Mouse (Mus musculus): ENCODE measurements at regions not wholly inside any gene's neighbourhood (a gene's known extent, or its start where the extent isn't known, plus 50 kb on each side); places are given as distances from the start of the nearest gene placed in this dataset.

- H3K4me1 ChIP-seq (ENCODE audit: insufficient read depth), result no peaks in the 10 kb centered on the region
- H3K36me3 ChIP-seq (ENCODE audit: insufficient read depth), result no peaks in the 10 kb centered on the region
- no peaks in the 10 kb centered on the region for H3K9me3 ChIP-seq (ENCODE audit: low read depth, low read length)
- ATAC-seq (ENCODE audit: insufficient read depth) (no peak), DNase-seq (peak; percentile 50)
- no peak overlapping the region for H3K4me3 ChIP-seq (ENCODE audit: low read depth, low read length)
- no peak for TF ChIP-seq CTCF (IDR thresholded peaks at IDR 0.05; ENCODE audit: low read depth)
- H3K9ac ChIP-seq, result no peak overlapping the region
- no peaks in the 10 kb centered on the region for H3K27me3 ChIP-seq (ENCODE audit: insufficient read depth, low read length)
- H3K27ac ChIP-seq (ENCODE audit: low read depth), result no peak overlapping the region
- H3K4me2 ChIP-seq, result peak overlapping the region; percentile 28; the same call in 1 of the 2 replicates
- 17% methylated on average over 16 of the region's 16 CpGs for WGBS
Observed at GRCm38 (mm10) chr13:48717036-48717435, 54.2 kb downstream of the Barx1 start.

GRCm38 (mm10) chr13:48717451-48717850 is 54.7 kb downstream of the Barx1 start:
- H3K4me3 ChIP-seq (ENCODE audit: low read depth, low read length), result no peak overlapping the region
- H3K27ac ChIP-seq (ENCODE audit: low read depth), result no peak overlapping the region
- TF ChIP-seq CTCF (IDR thresholded peaks at IDR 0.05; ENCODE audit: low read depth), result no peak
- 56% methylated on average over 10 of the region's 10 CpGs for WGBS
- no peaks in the 10 kb centered on the region for H3K4me1 ChIP-seq (ENCODE audit: insufficient read depth)
- ATAC-seq (ENCODE audit: insufficient read depth), result no peak
- H3K4me2 ChIP-seq, result no peak overlapping the region
- H3K36me3 ChIP-seq (ENCODE audit: insufficient read depth), result no peaks in the 10 kb centered on the region
- H3K9ac ChIP-seq, result no peak overlapping the region
- DNase-seq, result no peak
- no peaks in the 10 kb centered on the region for H3K9me3 ChIP-seq (ENCODE audit: low read depth, low read length)
- H3K27me3 ChIP-seq (ENCODE audit: insufficient read depth, low read length), result no peaks in the 10 kb centered on the region

- H3K9me3 ChIP-seq (ENCODE audit: low read depth, low read length), result no peaks in the 10 kb centered on the region
- 35% methylated on average over 8 of the region's 8 CpGs for WGBS
- H3K4me1 ChIP-seq (ENCODE audit: insufficient read depth), result no peaks in the 10 kb centered on the region
- ATAC-seq (ENCODE audit: insufficient read depth), result no peak
- no peak overlapping the region for H3K9ac ChIP-seq
- no peak overlapping the region for H3K4me2 ChIP-seq
- no peak overlapping the region for H3K4me3 ChIP-seq (ENCODE audit: low read depth, low read length)
- no peaks in the 10 kb centered on the region for H3K36me3 ChIP-seq (ENCODE audit: insufficient read depth)
- DNase-seq, result no peak
- no peak for TF ChIP-seq CTCF (IDR thresholded peaks at IDR 0.05; ENCODE audit: low read depth)
- H3K27ac ChIP-seq (ENCODE audit: low read depth), result no peak overlapping the region
- 0 out of 2 replicates have a peak, but pooled peaks cover 3% of the 10 kb centered on the region for H3K27me3 ChIP-seq (ENCODE audit: insufficient read depth, low read length)
Observed at GRCm38 (mm10) chr13:48723676-48724075, 60.9 kb downstream of the Barx1 start.

- Histone ChIP-seq H3K36me3 (ENCODE audit: insufficient read depth) (no peaks in the 10 kb centered on the region), H3K4me1 (ENCODE audit: insufficient read depth) (peaks cover 7% of the 10 kb centered on the region), H3K4me2 (no peak overlapping the region), H3K9me3 (ENCODE audit: low read depth, low read length) (no peaks in the 10 kb centered on the region), H3K4me3 (ENCODE audit: low read depth, low read length) (no peak overlapping the region), H3K27ac (ENCODE audit: low read depth) (no peak overlapping the region), H3K9ac (no peak overlapping the region), H3K27me3 (ENCODE audit: insufficient read depth, low read length) (peaks cover 26% of the 10 kb centered on the region)
- ATAC-seq (ENCODE audit: insufficient read depth), result no peak
- peak; percentile 52 for DNase-seq
- 36% methylated on average over 4 of the region's 4 CpGs for WGBS
- peak; percentile 56 for TF ChIP-seq CTCF (IDR thresholded peaks at IDR 0.05; ENCODE audit: low read depth)
Observed at GRCm38 (mm10) chr13:48726430-48726829, 63.6 kb downstream of the Barx1 start.

- no peaks in the 10 kb centered on the region for H3K36me3 ChIP-seq (ENCODE audit: insufficient read depth)
- peaks cover 16% of the 10 kb centered on the region for H3K4me1 ChIP-seq (ENCODE audit: insufficient read depth)
- peak overlapping the region; percentile 62 for H3K4me2 ChIP-seq
- no peak overlapping the region for H3K27ac ChIP-seq (ENCODE audit: low read depth)
- peak; percentile 67 for ATAC-seq (ENCODE audit: insufficient read depth)
- H3K27me3 ChIP-seq (ENCODE audit: insufficient read depth, low read length), result peaks cover 54% of the 10 kb centered on the region
- DNase-seq, result peak; percentile 78
- WGBS, result under 1% methylated on average over 47 of the region's 51 CpGs
- H3K9ac ChIP-seq, result peak overlapping the region; percentile 23; the same call in 1 of the 2 replicates
- peak; percentile 26 for TF ChIP-seq CTCF (IDR thresholded peaks at IDR 0.05; ENCODE audit: low read depth)
- no peaks in the 10 kb centered on the region for H3K9me3 ChIP-seq (ENCODE audit: low read depth, low read length)
- peak overlapping the region; percentile 30 for H3K4me3 ChIP-seq (ENCODE audit: low read depth, low read length)
Observed at GRCm38 (mm10) chr13:48731046-48731996, 68.5 kb downstream of the Barx1 start.

- DNase-seq (peak; percentile 63), ATAC-seq (ENCODE audit: insufficient read depth) (no peak; the same call in 1 of the 2 replicates)
- 2% methylated on average over 29 of the region's 29 CpGs for WGBS
- TF ChIP-seq CTCF (IDR thresholded peaks at IDR 0.05; ENCODE audit: low read depth), result peak; percentile 77
- H3K4me3 ChIP-seq (ENCODE audit: low read depth, low read length), result 0 out of 2 replicates have a peak overlapping the region, but pooled peaks have one; percentile 9
- peaks cover 54% of the 10 kb centered on the region for H3K27me3 ChIP-seq (ENCODE audit: insufficient read depth, low read length)
- H3K9me3 ChIP-seq (ENCODE audit: low read depth, low read length), result no peaks in the 10 kb centered on the region
- H3K4me2 ChIP-seq, result peak overlapping the region; percentile 62
- H3K4me1 ChIP-seq (ENCODE audit: insufficient read depth), result peaks cover 16% of the 10 kb centered on the region
- H3K9ac ChIP-seq, result no peak overlapping the region
- H3K27ac ChIP-seq (ENCODE audit: low read depth), result no peak overlapping the region
- H3K36me3 ChIP-seq (ENCODE audit: insufficient read depth), result no peaks in the 10 kb centered on the region
Observed at GRCm38 (mm10) chr13:48732168-48732841, 69.5 kb downstream of the Barx1 start.

- no peak overlapping the region for H3K4me3 ChIP-seq (ENCODE audit: low read depth, low read length)
- H3K9me3 ChIP-seq (ENCODE audit: low read depth, low read length), result no peaks in the 10 kb centered on the region
- H3K27ac ChIP-seq (ENCODE audit: low read depth), result no peak overlapping the region
- no peak for ATAC-seq (ENCODE audit: insufficient read depth)
- H3K4me2 ChIP-seq, result no peak overlapping the region
- H3K4me1 ChIP-seq (ENCODE audit: insufficient read depth), result peaks cover 11% of the 10 kb centered on the region
- peaks cover 45% of the 10 kb centered on the region for H3K27me3 ChIP-seq (ENCODE audit: insufficient read depth, low read length)
- WGBS, result 48% methylated on average over 9 of the region's 9 CpGs
- no peak for TF ChIP-seq CTCF (IDR thresholded peaks at IDR 0.05; ENCODE audit: low read depth)
- no peak overlapping the region for H3K9ac ChIP-seq
- no peaks in the 10 kb centered on the region for H3K36me3 ChIP-seq (ENCODE audit: insufficient read depth)
- no peak for DNase-seq
Observed at GRCm38 (mm10) chr13:48734985-48735384, 72.2 kb downstream of the Barx1 start.
